Mouse (Mus musculus): ENCODE measurements around the gene Lamb2. TPM values are rescaled to one million over a fixed set of nuclear protein-coding genes. Genes with fewer than 3 reads are reported as not detected.

Lamb2 gene
- total and polyA plus RNA-seq, 3 experiments = 0.58 to 0.84 TPM; not detected in 1

DNA sequence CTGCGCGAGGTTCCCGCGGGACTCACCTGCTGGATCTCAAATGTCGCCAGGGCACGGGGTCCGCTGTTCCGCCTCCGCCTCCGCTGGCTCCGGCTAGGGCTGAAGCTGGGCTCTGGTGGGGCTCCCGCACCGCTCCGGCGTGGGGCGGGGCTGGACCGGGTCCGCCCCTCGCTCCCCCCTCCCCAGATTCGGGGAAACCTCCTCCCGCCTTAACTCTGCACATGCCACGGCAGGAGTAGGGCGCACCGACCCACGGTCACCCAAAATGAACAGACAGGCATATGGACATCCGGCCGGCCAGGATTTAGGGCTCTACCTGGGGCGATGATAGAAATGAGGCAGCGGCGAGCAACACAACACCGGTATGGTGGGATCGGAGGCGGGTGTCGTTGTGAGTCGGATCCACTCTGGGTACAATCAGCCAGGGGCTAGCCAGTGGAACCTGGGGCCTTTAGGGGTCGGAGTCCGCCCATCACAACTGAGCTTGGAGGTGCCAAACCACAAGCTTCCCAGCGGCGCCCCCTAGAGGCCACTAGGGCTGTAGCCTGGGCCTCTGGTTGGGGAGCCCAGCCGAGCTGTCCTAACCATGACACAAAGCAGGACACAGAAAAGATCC lies 27.1 kb upstream of the Lamb2 start (continued):
- TF ChIP-seq RAD21 (IDR thresholded peaks at IDR 0.05; ENCODE audit: low read depth, low read length) (peak; percentile 33), TBP (IDR thresholded peaks at IDR 0.05; ENCODE audit: low read depth, low read length) (peak; percentile 66), GATA1 (IDR thresholded peaks at IDR 0.05; ENCODE audit: low read depth, low read length) (no peak), ZKSCAN1 (IDR thresholded peaks at IDR 0.05; ENCODE audit: low read depth, low read length) (0 out of 2 replicates have a peak, but pooled peaks have one; percentile 14), TAL1 (IDR thresholded peaks at IDR 0.05; ENCODE audit: low read length) (no peak), ZNF384 (IDR thresholded peaks at IDR 0.05; ENCODE audit: low read depth, low read length) (0 out of 2 replicates have a peak, but pooled peaks have one; percentile 39), SMC3 (IDR thresholded peaks at IDR 0.05; ENCODE audit: low read depth, low read length) (peak; percentile 42), MAZ (IDR thresholded peaks at IDR 0.05; ENCODE audit: low read depth, low read length) (peak; percentile 73; the same call in 1 of the 2 replicates), POLR2AphosphoS2 (IDR thresholded peaks at IDR 0.05; ENCODE audit: low read length) (no peak), MAFK (IDR thresholded peaks at IDR 0.05; ENCODE audit: borderline replicate concordance, low read depth, low read length) (no peak), ELF1 (IDR thresholded peaks at IDR 0.05; ENCODE audit: low read depth, low read length) (no peak), SIN3A (IDR thresholded peaks at IDR 0.05; ENCODE audit: low read length) (peak; percentile 81), BHLHE40 (IDR thresholded peaks at IDR 0.05; ENCODE audit: borderline replicate concordance, low read depth, low read length) (no peak), EP300 (IDR thresholded peaks at IDR 0.05; ENCODE audit: low read depth in 1 of 2, low read length in 2 of 2) (peak; percentile 24 to 46; a peak in 3 of 4 replicates), CHD1 (IDR thresholded peaks at IDR 0.05; ENCODE audit: low read depth, low read length) (peak; percentile 91; the same call in 1 of the 2 replicates), MYC (IDR thresholded peaks at IDR 0.05; ENCODE audit: low read depth, low read length) (0 out of 2 replicates have a peak, but pooled peaks have one; percentile 27), POLR2AphosphoS5 (IDR thresholded peaks at IDR 0.05; ENCODE audit: borderline replicate concordance, low read depth, low read length) (no peak), TCF12 (IDR thresholded peaks at IDR 0.05; ENCODE audit: low read depth, low read length) (peak; percentile 55; the same call in 1 of the 2 replicates), MXI1 (IDR thresholded peaks at IDR 0.05; ENCODE audit: low read depth, low read length) (peak; percentile 41; the same call in 1 of the 2 replicates), ZC3H11A (IDR thresholded peaks at IDR 0.05; ENCODE audit: low read depth, low read length) (peak; percentile 27; the same call in 1 of the 2 replicates)

DNA sequence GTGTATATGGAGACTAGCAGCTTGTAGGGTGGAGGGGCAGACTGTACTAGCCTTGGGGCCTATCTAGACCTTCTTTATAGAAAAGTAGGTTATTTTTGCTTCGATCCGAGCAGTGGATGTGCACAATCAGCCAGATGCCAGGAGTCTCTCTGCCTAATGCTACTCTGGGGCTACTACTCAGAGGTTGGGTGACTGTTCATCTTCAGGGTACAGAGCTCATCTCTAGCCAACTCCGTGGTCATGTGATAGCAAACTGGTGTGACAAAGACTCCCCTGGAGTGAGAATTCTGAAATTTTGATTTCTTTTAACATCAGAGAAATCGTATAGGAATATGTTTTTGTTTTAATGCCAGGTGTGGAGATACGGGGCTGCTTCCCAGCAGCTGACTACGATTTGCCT lies 26.6 kb upstream of the Lamb2 start:
- H3K4me1 ChIP-seq (ENCODE audit: control insufficient read depth in 1 of 2, insufficient read depth in 2 of 2, low read length in 2 of 2) = peaks cover 25 to 65% of the 10 kb centered on the region in 2 experiments
- no peak for TF ChIP-seq CHD1 (IDR thresholded peaks at IDR 0.05; ENCODE audit: low read depth, low read length)
- no peak for TF ChIP-seq CTCF (IDR thresholded peaks at IDR 0.05 in 2 of 3, conservative IDR thresholded peaks at IDR 0.05 in 1 of 3; ENCODE audit: control insufficient read depth in 1 of 3, insufficient read depth in 1 of 3, low read depth in 2 of 3, low read length in 3 of 3, poor library complexity in 1 of 3, severe bottlenecking in 1 of 3)
- TF ChIP-seq BHLHE40 (IDR thresholded peaks at IDR 0.05; ENCODE audit: borderline replicate concordance, low read depth, low read length) = no peak
- no peak for TF ChIP-seq MYB (IDR thresholded peaks at IDR 0.05; ENCODE audit: low read depth, low read length)
- peak; percentile 66; the same call in 1 of the 2 replicates for TF ChIP-seq USF1 (IDR thresholded peaks at IDR 0.05; ENCODE audit: low read depth, low read length)
- 0 out of 2 replicates have a peak, but pooled peaks have one; percentile 6 for TF ChIP-seq MYC (IDR thresholded peaks at IDR 0.05; ENCODE audit: low read depth, low read length)
- TF ChIP-seq NRF1 (IDR thresholded peaks at IDR 0.05; ENCODE audit: insufficient read depth, low read depth, low read length, poor library complexity, severe bottlenecking) = no peak

More for the DNA sequence above, 26.6 kb upstream of the Lamb2 start:
- DNase-seq (ENCODE audit: low read depth, low spot score) = no peak
- peaks cover 5% of the 10 kb centered on the region for H3K79me2 ChIP-seq (ENCODE audit: control insufficient read depth, insufficient read depth, low read length, poor library complexity)
- peaks cover 0 to 29% of the 10 kb centered on the region in 2 experiments; a peak in 2 of 4 replicates for H3K36me3 ChIP-seq (ENCODE audit: control insufficient read depth in 1 of 2, insufficient read depth in 2 of 2, low read length in 2 of 2)
- peak overlapping the region; percentile 69 to 80 for H3K4me3 ChIP-seq (ENCODE audit: control insufficient read depth in 1 of 2, insufficient read depth in 1 of 2, low read depth in 2 of 2, low read length in 2 of 2)
- H3K27me3 ChIP-seq (ENCODE audit: control insufficient read depth in 1 of 2, insufficient read depth in 2 of 2, low read length in 2 of 2) = no peaks in the 10 kb centered on the region
- H3K9ac ChIP-seq (ENCODE audit: control insufficient read depth, low read depth, low read length, poor library complexity, severe bottlenecking) = peak overlapping the region; percentile 50
- H3K9me3 ChIP-seq (replicated peaks; ENCODE audit: insufficient read depth, low read length) = no peaks in the 10 kb centered on the region
- H3K27ac ChIP-seq (ENCODE audit: control insufficient read depth, low read depth, low read length) = peak overlapping the region; percentile 37

Measured in MEL (cell line).